Mouse (Mus musculus) left cerebral cortex, postnatal 14 days (tissue): ENCODE measurements around the gene St3gal3. TPM values are rescaled to one million over a fixed set of nuclear protein-coding genes. Genes with fewer than 3 reads are reported as not detected.

Experiments
- DNase-seq, 2 experiments: peaks; one replicate each; pipeline ENCODE4 v3.0.0; 2021 to 2022; ENCODE audit warnings: low spot score in 2 of 2, mixed read lengths in 1 of 2
- intact Hi-C: fragments of 180-260 bp; cut with DNase I; formaldehyde crosslinking; loops from one replicate; pipeline ENCODE4 v1.15.1; 2025
- total RNA-seq, 2 experiments: library from RNA; stranded (reverse); gene quantifications; 2 replicates each; pipeline ENCODE4 v1.2.3; 2021

St3gal3 gene
- total RNA-seq, 2 experiments from 2014 or later: 41.4 to 45.3 TPM

DNA sequence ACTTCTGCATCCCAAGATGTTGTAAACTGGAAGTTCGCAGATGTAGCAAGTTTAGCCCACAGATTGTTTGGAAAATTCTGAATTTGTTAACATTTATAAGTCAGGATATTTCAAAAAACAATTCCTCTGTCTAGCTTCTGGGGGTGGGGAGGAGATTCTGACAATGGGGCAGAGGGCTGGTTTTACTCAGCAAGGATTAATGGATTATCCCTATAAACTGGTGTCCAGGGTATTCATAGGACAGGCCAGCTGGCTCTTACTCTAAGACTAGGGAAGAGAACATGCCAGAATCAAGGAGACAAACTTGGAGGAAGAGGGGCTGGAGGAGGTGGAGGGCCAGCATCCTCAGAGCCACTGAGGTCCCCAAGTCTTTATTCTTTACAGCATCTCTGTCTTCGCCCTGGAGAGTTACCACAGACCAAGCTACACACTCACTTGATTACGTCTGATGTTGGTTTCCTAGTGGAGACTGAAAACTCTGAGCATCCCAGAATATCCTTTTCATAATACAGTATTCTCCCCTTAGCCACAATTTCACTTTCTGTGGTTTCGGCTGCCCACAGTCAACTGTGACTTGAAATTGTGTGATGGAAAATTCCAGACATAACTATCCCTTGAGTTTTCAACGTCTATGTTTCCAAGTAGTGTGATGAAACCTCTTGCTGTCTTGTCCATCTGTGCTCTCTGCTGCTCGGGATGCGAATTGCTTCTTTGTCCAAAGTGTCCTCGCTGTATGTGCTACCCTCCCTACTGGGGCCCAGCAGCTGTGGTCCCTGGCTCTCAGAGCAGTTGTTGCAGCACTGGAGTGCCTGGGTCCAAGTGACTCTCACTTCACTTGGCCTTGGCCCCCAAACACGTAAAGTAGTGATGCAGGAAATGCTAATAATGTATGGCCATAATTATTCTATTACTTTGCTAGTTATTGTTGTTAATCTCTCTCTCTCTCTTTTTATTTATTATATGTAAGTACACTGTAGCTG lies 64.2 kb downstream of the St3gal3 start:
- intact Hi-C loops: no loop called here
- DNase-seq: no peak

- no peak for DNase-seq
- intact Hi-C loops: no loop called here
These were observed 72.8 kb downstream of the St3gal3 start for GRCm38 (mm10) chr4:118061809-118062463.

GRCm38 (mm10) chr4:118060915-118061530 lies 73.7 kb downstream of the St3gal3 start:
- intact Hi-C loops: no loop called here
- DNase-seq: no peak

DNA sequence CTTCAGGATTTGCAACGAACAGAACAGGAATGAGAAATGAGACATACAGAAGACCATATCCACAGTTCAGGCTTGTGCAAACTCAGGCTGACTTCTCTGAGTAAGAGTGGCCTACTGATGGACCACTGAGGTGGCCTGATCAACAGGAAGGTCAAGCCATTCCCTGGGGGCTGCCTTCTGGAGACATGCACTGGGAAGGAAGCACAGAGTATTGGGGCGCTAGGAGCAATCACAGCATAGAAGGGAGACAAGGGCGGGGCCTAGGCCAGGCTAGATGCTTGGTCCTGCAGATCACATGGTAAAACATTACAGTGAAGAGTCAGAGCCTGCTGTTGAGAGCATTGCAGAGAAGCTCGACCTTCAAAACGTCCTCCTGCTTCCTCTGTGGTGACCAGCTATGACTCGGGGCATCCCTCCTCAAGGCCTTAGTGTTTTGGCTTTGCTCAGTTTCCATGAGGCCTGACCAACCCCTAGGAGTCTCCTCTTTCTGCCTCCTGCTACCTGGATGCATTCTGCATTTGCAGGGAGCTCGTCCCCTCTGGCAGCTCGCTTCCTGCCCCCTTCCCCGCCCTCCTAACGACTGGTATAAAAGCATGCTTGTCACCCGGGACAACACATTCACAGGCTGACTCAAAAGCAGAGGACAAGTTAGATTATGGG lies 74.8 kb downstream of the St3gal3 start:
- no peak for DNase-seq
- intact Hi-C loops: no loop called here

GRCm38 (mm10) chr4:118058116-118058677 lies 76.5 kb downstream of the St3gal3 start:
- intact Hi-C loops: no loop called here
- DNase-seq: no peak

- intact Hi-C loops: no loop called here
- no peak for DNase-seq
These were observed 77.6 kb downstream of the St3gal3 start for GRCm38 (mm10) chr4:118057076-118057475.

DNA sequence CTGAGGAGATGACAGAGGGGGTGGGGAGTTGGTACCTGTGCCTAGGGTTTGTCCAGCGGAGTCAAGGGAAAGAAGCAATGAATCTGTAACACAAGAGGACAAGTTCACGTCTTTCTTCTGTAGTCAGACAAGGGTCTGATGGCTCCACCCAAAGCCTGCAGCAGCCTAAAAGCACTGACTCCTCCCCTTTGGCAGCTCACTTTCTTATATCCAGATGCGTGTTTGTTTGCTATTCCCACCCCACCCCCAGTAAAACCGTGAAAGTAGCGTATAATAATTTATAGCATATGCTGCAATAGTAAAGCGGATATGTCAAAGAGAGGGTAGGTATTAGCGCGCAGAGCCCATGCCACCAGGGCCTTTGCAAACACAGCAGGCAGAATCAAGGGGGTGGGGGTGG lies 80.1 kb downstream of the St3gal3 start:
- DNase-seq: no peak
- intact Hi-C loops: no loop called here

GRCm38 (mm10) chr4:118053904-118054303 lies 80.8 kb downstream of the St3gal3 start:
- intact Hi-C loops: no loop called here
- DNase-seq: no peak

DNA sequence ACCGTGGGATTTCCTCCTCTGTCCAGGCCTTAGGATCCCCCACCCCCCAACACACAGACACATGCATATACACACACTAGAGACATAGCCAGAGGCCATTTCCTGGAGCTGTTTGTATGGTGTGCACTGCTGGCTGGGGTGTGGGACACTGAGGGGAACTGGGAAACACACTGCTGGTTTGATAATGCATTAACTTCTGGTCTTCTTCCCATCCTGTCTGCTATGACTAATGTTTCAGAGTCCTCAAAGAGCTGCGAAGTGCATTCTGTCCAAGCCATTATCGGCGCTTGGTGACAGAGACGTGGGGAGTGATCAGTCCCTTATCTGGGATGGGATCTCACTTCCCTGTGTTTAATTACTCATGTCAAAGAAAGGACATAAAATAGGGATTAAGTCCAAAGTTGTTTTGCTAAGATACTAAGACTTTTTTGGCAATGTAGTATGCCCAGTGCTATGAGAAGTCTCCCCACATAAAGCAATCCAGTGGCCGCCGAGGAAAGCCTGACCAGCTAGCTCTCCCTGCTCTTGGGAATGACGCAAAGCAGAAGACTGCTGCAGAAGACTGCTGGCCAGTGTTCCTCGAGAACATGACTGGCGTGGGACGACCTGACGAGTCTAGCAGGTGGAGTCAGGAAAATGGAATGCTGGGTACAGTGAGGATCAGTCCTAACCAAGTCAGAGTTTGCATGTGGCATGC lies 85.0 kb downstream of the St3gal3 start:
- intact Hi-C loops: no loop called here
- DNase-seq: no peak

GRCm38 (mm10) chr4:118044510-118044909 lies 90.2 kb downstream of the St3gal3 start:
- no peak for DNase-seq
- intact Hi-C loops: no loop called here

GRCm38 (mm10) chr4:118043331-118044002 lies 91.2 kb downstream of the St3gal3 start:
- no peak for DNase-seq
- intact Hi-C loops: no loop called here

DNA sequence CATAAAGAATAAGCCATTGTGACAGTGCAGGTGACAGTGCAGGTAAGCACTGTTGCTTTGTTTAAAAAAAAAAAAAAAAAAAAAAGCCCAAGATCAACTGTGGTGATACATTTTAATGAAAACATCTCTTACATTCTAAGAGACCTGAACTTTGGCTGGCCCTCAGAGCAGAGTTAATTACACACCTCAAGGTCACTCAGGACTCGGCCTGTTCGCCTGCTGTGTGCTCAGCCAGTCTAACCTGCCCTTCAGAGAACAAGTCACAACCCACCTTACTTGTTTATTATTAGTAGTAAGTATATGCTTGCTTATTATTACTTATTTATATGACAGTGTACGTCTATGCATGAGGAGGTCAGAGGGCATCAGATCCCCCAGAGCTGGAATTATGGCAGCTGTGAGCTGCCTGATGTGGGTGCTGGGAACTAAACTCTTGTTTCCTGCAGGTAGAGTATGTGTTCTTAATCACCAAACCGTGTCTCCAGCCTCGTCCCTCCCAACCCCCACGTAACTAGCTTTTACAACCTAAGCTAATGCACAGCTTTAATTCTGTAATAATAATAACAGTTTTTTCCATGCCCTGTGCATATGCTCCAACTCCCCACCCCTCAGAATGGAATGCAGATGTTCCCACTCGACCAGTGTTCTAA lies 91.9 kb downstream of the St3gal3 start:
- DNase-seq: no peak
- intact Hi-C loops: no loop called here

DNA sequence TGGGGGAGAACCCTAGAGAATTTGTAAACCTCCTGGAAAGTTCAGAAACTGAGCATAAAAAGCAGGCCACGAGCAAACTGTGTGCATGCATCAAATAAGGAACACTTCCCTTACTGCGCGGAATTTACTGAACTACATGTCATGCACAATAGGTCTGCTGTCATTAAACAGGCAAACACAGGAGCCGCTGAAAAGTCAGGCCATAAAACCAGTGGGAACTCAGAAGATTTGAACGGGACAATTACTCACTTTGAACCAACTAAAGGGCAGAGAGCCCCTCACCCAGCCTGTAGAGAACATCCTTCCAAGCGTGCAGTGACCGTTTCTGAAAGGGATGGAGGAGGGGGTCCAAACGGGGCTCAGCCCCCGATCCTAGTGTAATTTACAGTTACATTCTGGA lies 93.6 kb downstream of the St3gal3 start:
- intact Hi-C loops: no loop called here
- DNase-seq: no peak

DNA sequence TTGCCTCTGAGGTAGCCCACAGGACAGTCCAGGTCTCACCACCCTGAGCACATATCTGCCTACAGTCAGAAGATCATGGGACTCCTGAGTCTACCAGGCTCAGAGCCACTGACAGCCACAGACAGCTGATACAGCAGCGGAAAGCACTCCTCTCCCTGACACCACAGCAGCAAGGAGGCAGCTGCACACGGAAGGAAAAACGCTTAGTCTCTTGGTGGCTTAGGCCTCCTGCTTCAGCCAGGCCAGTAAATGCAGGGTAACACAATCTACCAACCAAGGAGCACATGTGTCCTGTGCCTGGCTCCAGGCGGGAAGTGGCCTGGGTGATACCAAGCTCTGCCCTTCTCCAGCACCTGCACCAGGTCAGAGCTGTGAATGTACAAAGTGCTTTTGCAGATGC lies 94.1 kb downstream of the St3gal3 start:
- DNase-seq: no peak
- intact Hi-C loops: no loop called here

- no peak for DNase-seq
- intact Hi-C loops: no loop called here
These were observed 94.8 kb downstream of the St3gal3 start for GRCm38 (mm10) chr4:118039964-118040363.

DNA sequence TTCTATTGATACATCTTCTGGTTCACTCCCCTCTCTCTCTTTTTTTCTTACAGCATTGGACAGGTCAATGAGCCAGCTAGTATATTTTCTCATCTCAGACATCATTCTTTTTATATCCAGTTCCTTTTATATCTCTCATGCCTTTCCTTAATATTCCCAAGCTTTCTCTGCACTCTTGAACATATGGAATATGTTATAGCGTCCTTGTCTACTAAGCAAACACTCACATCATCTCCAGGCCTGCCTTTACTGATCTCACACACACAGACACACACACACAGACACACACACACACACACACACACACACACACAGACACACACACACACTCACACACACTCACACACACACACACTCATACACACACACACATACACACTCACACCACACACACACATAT lies 96.7 kb downstream of the St3gal3 start:
- intact Hi-C loops: no loop called here
- no peak for DNase-seq

DNA sequence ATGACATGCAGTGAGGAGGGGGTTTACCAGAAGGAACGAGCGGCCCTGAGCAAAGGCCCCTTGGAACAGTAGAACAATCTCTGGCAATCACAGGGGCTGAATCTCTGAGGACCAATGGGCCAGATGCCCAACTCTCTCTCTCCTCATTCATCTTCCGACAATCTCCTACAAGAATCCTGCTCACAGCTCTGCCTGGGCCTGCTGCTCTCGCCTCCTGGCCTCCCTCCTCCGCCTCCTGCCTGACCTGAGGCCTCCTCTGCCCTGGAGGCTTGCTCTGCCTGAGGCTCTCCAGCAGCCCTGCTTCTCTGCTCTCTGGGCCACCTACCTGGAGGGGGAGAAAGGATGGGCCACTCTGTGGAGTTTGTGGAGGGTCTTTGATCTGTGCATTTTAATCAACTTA lies 97.3 kb downstream of the St3gal3 start:
- intact Hi-C loops: no loop called here
- no peak for DNase-seq

GRCm38 (mm10) chr4:118036531-118036930 lies 98.2 kb downstream of the St3gal3 start:
- intact Hi-C loops: no loop called here
- DNase-seq: no peak
